Mouse (Mus musculus): ENCODE measurements around the gene Ccni.

Ccni gene

GRCm38 (mm10) chr5:93206109-93207005 is at the start of gene Ccni, which contains the start of gene 2010109A12Rik:
Gene Ccni, minus strand, starts transcription at chr5:93206495.
Gene 2010109A12Rik, plus strand, starts transcription at chr5:93206518.
- DNase-seq (ENCODE audit: low spot score in 2 of 2), result peak; percentile 94 to 96

DNA sequence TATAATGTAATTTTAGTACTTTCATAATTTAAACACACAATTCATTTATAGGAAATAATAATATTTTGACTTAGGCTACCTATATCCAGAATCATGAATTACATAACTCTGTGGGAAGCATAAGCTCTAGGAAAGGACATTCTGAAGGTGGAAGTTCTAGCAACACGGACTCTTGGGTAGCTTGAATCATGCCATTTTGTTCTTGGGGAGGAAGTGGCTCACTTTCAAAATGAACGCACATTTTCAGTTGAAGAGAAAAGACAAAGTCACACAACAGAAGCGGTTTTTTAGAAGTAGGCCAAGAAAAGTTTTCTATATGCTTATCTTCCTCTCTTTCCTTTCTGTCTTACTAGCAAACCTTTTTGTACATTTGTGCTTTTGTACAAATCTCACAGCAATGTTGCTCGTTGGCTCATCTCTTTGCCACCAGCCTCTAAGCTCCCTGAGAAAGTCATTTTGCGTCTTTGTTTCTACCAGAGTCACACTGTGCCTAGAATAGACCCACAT is 49.5 kb upstream of the Ccni start:
- no peak for DNase-seq (ENCODE audit: low spot score in 2 of 2)

DNA sequence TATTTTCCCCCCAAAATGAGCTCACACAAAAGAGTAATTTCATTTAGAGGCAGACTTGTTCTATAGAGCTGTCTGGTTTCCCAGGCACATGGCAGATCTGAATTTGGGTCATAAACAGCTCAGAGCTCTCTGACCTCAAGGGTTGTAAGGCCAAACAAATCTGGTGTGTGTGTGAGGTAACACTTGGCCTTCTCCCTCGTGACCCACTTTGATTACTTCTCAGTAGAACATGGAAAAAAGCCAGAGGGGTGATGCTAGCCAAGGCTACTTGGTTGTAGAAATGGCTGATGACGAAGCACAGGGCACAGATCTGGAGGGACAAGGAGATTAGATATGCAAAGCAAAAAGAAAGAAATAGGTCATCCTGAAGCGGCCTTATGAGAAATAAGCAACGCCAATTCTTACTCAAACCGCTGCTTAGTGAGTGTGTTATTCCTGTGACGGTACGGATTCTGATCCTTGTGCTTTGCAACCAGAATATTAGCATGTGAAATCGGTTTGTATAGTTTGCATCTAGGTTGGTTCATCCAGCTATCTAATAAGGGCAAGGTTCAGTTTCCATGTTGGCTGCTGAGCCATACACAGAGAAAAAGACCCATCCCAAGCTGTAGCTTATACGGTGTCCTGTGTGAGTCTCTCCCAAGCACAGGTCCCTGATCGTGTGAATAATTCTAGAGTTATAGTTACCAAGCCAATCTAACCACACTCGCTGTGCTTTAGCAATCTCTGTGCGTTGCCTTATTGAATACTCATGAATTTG is 44.9 kb upstream of the Ccni start:
- DNase-seq (ENCODE audit: low spot score in 2 of 2), result no peak

- no peak for DNase-seq (ENCODE audit: low spot score in 2 of 2)
These were observed 43.8 kb upstream of the Ccni start for GRCm38 (mm10) chr5:93249940-93250578.

DNA sequence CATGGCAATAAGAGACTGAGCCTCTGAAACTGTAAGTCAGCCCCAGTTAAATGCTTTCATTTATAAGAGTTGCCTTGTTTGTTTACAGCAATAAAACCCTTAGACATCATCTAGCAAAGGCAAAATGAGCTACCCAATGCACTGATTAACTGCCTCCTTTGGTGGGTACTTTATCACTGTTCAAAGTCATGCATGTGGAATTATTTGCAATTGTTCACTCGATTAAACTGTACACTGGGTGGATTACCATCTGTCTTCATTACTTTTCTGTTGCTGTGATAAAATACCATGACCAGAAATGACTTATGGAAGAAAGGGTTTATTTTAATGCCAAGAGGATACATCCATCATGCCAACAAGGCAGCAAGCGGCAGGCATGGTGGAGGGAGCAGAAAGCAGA is 39.0 kb upstream of the Ccni start:
- no peak for DNase-seq (ENCODE audit: low spot score in 2 of 2)

GRCm38 (mm10) chr5:93239590-93240544 is 33.6 kb upstream of the Ccni start:
- DNase-seq (ENCODE audit: low spot score in 2 of 2), result peak; percentile 34 to 37

DNA sequence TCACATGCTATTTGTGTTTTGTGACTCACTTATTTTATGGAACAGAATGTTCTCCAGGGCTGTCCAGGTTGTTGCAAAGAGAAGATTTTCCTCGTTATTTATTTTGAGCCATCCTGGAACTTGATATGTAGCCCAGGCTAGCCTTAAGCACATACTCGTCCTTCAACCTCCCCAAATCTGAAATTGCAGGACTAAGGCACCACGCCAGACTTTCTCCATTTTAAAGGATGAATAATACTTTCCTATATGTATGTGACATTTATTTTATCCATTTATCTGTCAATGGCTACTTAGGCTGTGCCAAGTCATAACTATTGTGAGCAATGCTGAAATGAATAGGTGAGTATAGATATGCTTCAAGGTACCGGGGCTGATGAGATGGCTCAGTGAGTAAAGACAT is 30.2 kb upstream of the Ccni start:
- no peak for DNase-seq (ENCODE audit: low spot score in 2 of 2)

- no peak for DNase-seq (ENCODE audit: low spot score in 2 of 2)
These were observed 29.6 kb upstream of the Ccni start for GRCm38 (mm10) chr5:93235888-93236287.

DNA sequence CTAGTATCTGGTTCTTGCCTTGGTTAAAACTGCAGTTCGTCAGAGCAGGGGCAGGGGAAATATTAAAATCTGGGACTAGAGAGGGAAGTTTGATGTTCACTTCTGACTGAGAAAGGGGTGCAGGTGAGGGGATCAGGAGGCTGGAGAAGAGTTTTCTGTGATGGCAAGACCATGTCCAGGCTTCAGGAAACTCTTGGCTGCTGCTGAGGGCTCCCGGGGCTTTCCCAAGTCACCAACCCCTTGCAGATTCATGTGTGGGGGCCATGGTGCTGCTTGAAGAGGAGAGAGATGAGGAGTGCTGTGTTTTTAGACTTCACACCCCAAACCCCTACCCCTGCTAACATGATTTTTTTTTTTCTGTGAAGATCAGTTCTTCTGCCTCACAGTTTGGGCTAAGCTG is 28.3 kb upstream of the Ccni start:
- DNase-seq (ENCODE audit: low spot score in 2 of 2), result no peak

- no peak for DNase-seq (ENCODE audit: low spot score in 2 of 2)
These were observed 27.8 kb upstream of the Ccni start for GRCm38 (mm10) chr5:93234130-93234529.

DNA sequence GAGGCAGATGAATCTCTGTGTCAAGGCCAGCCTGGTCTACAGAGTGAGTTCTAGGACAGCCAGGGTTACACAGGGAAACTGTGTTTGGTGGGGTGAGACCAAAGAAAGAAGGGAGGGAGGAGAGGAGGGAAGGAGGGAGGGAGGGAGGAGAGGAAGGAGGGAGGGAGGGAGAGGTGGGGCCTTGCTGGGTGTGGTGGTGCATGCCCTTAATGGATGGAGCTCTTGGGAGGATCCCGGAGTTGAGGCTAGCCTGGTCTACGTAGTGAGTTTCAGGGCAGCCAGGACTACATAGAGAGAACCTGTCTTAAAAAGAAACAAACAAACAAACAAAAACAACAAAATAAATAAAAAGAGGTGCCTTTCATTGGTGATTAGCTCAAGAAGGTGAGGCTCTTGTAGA is 26.5 kb upstream of the Ccni start:
- no peak for DNase-seq (ENCODE audit: low spot score in 2 of 2)

DNA sequence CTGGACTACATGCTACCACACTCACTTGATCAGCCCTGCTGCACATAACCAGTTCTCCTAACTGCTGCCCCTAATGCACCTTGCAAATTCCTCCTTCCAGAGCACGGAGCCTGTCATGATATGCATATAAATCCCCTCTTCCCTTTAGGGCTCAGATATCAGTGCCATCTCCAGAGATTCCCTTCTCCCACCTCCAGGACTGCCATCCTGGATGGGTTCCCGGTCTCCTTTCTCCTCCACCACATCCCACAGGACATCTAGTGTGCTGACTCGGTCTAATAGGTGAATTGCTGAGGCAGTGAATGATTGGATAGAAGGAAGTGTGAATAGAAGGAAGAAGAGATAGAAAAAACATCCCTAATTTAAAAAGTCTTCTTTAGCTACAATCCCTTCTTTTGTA is 25.4 kb upstream of the Ccni start:
- DNase-seq (ENCODE audit: low spot score in 2 of 2), result no peak

GRCm38 (mm10) chr5:93229527-93229926 is 23.2 kb upstream of the Ccni start:
- DNase-seq (ENCODE audit: low spot score in 2 of 2), result no peak

GRCm38 (mm10) chr5:93227157-93227556 is 20.9 kb upstream of the Ccni start:
- DNase-seq (ENCODE audit: low spot score in 2 of 2), result no peak

DNA sequence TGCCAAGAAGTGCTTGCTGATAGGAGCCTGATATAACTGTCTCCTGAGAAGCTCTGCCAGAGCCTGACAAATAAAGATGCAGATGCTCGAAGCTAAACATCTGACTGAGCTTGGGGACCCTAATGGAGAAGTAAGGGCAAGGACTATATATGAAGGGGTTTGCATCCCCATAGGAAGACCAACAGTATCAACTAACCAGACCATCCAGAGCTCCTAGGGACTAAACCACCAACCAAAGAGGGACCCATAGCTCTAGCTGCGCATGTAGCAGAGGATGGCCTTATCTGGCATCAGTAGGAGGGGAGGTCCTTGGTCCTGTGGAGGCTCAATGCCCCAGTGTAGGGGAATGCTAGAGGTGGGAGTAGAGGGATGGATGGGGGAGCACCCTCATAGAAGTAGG is 18.3 kb upstream of the Ccni start:
- DNase-seq (ENCODE audit: low spot score in 2 of 2), result no peak

- DNase-seq (ENCODE audit: low spot score in 2 of 2), result no peak
These were observed 15.4 kb upstream of the Ccni start for GRCm38 (mm10) chr5:93221661-93222060.

DNA sequence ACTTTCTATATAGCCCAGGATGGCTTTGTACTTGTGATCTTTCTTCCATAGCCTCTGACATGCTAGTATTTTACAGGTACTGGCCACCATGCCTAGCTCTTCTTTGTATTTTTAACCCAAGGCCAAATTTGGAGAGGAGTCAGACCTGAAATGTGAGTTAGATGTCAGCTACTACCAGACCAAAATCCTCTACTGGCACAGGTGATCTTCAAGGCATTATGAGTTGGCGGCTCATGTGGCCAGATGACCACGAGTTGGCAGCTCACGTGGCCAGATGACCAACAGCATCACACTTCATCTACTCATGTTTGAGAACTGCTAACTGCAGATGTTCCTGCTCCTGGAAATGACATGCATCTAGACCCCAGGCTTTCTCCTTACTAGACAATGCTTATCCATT is 12.1 kb upstream of the Ccni start:
- no peak for DNase-seq (ENCODE audit: low spot score in 2 of 2)

GRCm38 (mm10) chr5:93207555-93207954 is 1.3 kb upstream of the Ccni start:
- no peak for DNase-seq (ENCODE audit: low spot score in 2 of 2)

DNA sequence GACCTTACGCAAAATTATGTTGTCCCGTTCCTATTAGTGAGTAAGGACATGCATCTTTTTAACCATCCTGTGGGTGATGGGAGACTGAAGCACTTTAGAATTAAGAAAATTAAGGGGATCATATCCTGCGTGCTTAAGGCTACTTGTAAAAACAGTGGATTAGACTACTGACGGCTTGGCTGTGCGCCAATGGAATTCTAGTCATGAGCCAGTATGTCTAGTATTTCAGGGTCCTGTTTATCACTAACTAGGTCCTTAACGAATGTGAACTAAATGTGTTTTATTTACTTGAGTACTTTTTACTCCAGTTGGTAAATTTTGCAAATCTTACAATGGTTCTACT is 682 bp upstream of the Ccni start:
- no peak for DNase-seq (ENCODE audit: low spot score in 2 of 2)

- DNase-seq (ENCODE audit: low spot score in 2 of 2), result peak; percentile 72 to 73
These were observed 755 bp downstream of the Ccni start for GRCm38 (mm10) chr5:93205371-93206108.
